Mouse (Mus musculus) C2C12 (cell line): ENCODE measurements around the gene Prdm1.

Experiments used
- CEBPB ChIP-seq: IDR thresholded peaks from one replicate; pipeline ENCODE4 v1.6.1; 2011; ENCODE audit warnings: low read depth, mild to moderate bottlenecking, control low read depth, moderate library complexity
- CTCF ChIP-seq: IDR thresholded peaks from one replicate; pipeline ENCODE4 v1.5.1; 2011; ENCODE audit not compliant: control insufficient read depth, insufficient read depth, insufficient read length

DNA sequence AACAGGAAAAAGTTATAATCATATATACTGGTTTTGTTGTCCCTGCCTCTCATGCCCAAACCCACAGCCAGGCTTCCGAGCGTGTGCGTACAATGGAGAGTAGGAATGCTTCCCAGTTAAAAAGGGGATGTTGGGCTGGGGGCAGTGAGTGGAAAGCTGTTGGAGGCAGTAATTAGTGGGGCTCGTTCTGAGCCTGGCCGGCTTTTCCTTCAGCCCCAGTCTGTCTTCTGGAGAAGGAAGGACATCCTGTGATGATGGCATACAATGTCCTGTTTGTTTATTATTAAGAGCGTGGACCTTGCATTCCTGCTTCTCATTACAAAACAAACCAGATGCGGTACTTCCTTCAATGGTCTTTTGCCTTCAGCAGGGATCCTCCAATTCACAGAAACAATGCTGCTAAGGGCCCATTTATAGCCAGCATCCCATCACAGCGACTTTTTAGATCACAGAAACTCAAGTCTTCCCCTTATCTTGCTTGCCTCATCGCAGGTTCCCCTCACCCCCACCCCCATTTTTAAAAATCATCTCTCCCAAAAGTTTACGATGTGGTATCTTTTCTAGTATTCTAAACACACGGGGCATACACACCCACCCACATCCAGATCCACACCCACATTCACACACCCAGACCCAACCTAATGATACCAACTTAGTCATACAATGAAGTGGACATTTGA lies 68.8 kb downstream of the Prdm1 start:
- TF ChIP-seq CTCF = no peak
- no peak for TF ChIP-seq CEBPB
